Mouse (Mus musculus): ENCODE data around the gene Nicn1. TPM values are rescaled to one million over a fixed set of nuclear protein-coding genes. Genes with fewer than 3 reads are reported as not detected.
"Not testable (repeated sequence)": the region's sequence is repeated elsewhere in the genome, so short reads cannot be mapped to it uniquely, and the experiment has no call there.

The Nicn1 gene
- polyA plus RNA-seq, 1 experiment = 49.6 TPM

DNA sequence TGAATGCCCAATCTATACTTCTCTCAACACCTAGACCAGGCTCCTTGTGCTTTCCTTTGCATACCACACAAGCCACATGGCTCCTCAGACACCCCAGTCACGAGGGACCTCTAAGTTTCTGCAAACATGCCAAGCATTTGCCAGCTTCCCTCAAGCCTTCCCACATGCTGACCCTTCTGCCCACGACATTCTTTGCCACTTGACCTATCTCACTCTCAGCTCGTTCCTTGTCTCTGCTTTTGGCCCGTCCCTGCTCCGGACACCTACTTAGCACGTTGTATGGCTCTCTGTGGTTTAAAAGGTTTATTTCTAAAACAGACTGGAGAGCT lies 14.9 kb upstream of the Nicn1 start:
- no peak for TF ChIP-seq POLR2A (IDR thresholded peaks at IDR 0.05; ENCODE audit: low read depth, low read length)
- no peak for TF ChIP-seq CTCF (IDR thresholded peaks at IDR 0.05; ENCODE audit: borderline replicate concordance, insufficient read depth, low read length)
- Histone ChIP-seq H3K4me3 (ENCODE audit: insufficient read depth, low read length) (no peak overlapping the region), H3K27ac (ENCODE audit: insufficient read depth, low read length) (no peak overlapping the region), H3K4me1 (ENCODE audit: control insufficient read depth, insufficient read depth, low read length) (no peaks in the 10 kb centered on the region)

DNA sequence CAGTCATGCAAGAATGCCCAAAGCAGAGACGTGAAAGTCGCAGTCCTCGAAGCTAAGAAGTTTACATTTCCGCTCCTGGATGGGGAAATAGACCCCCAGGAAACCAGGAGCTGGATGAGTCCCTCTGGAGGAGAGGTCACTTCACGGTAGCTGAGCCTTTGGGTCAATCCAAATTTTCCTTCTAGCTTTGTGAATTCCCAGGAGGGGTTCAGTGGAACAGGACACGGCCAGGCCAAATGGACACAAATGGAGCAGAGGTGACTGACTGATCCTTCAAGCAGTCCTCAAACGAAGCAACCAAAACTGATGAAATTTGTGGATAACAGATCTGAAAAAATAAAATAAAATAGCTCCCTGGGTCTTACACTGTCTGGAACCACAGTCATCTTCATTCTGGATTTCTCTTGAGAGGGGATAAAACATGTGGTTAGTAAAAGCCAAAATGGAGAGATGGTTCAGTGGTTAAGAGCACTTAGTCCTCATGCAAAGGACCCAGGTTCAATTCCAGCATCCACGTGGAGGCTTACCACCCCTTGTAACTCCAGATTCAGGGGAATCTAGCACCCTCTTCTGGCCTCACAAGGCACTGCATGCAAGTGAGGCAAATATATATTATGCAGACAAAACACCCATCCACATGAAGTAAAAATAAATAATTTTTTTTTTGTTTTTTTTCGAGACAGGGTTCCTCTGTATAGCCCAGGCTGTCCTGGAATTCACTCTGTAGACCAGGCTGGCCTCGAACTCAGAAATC lies 11.4 kb upstream of the Nicn1 start:
- Histone ChIP-seq H3K27ac (ENCODE audit: insufficient read depth, low read length) (no peak overlapping the region), H3K4me1 (ENCODE audit: control insufficient read depth, insufficient read depth, low read length) (no peaks in the 10 kb centered on the region), H3K4me3 (ENCODE audit: insufficient read depth, low read length) (no peak overlapping the region)
- TF ChIP-seq CTCF (IDR thresholded peaks at IDR 0.05; ENCODE audit: borderline replicate concordance, insufficient read depth, low read length) (no peak; the same call in 1 of the 2 replicates), POLR2A (IDR thresholded peaks at IDR 0.05; ENCODE audit: low read depth, low read length) (no peak)

DNA sequence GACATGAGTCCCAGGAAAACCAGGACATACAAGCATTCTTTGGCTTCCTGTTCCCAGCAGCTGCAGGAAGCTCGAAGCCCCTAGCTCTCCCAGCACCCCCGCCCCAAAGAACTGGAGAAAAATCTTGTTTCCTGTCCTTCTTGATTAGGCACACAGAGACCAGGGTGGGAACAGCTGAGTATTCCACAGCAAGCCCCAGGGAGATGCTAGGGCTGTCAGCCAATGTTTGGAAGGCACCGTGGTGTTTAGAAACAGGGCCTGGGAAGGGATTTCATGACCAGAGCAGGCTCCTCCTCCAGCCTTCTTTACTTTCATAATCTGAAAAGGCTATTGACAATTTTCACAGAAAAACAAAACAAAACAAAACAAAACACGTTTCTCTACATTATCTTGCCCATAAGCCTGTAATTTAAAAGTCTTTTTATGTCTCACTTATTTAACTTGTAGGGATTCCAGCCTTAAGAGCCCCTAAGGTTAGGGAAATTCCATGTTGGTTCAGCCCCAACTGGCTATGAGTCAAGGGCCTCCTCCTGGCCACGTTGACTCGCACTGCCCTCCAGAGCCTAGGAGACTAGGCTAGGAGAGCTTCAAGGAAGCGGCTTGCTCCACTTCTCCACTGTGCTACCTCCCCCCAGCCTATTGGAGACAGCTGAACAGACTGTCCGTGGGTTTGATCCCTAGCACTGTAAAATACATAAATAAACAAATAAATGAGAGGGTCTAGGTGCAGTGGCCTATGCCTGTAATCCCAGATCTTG lies 10.0 kb upstream of the Nicn1 start:
- TF ChIP-seq CTCF (IDR thresholded peaks at IDR 0.05; ENCODE audit: borderline replicate concordance, insufficient read depth, low read length) = no peak
- peak; percentile 69 for TF ChIP-seq POLR2A (IDR thresholded peaks at IDR 0.05; ENCODE audit: low read depth, low read length)
- no peaks in the 10 kb centered on the region for H3K4me1 ChIP-seq (ENCODE audit: control insufficient read depth, insufficient read depth, low read length)
- H3K27ac ChIP-seq (ENCODE audit: insufficient read depth, low read length) = peak overlapping the region; percentile 35; the same call in 1 of the 2 replicates
- H3K4me3 ChIP-seq (ENCODE audit: insufficient read depth, low read length) = no peak overlapping the region

DNA sequence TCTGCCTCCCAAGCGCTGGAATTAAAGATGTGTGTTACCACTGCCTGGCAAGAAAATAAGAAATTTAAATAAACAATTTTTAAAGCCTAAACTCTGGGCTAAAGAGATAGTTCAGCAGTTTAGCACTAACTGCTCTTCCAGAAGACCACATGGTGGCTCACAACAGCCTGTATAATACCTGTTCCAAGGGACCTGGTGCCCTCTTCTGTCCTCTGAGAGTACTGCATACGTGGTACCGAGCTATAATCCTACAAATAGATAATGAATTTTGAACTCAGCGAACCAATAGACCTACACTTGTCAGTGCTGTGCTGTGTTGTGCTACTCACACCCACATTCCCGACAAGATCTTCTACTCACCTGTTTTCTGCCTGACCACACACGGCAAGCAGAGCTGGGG lies 5.8 kb upstream of the Nicn1 start:
- Histone ChIP-seq H3K4me3 (ENCODE audit: insufficient read depth, low read length) (no peak overlapping the region), H3K27ac (ENCODE audit: insufficient read depth, low read length) (no peak overlapping the region), H3K4me1 (ENCODE audit: control insufficient read depth, insufficient read depth, low read length) (no peaks in the 10 kb centered on the region)
- TF ChIP-seq CTCF (IDR thresholded peaks at IDR 0.05; ENCODE audit: borderline replicate concordance, insufficient read depth, low read length) = peak; percentile 57; the same call in 1 of the 2 replicates
- no peak for TF ChIP-seq POLR2A (IDR thresholded peaks at IDR 0.05; ENCODE audit: low read depth, low read length)

DNA sequence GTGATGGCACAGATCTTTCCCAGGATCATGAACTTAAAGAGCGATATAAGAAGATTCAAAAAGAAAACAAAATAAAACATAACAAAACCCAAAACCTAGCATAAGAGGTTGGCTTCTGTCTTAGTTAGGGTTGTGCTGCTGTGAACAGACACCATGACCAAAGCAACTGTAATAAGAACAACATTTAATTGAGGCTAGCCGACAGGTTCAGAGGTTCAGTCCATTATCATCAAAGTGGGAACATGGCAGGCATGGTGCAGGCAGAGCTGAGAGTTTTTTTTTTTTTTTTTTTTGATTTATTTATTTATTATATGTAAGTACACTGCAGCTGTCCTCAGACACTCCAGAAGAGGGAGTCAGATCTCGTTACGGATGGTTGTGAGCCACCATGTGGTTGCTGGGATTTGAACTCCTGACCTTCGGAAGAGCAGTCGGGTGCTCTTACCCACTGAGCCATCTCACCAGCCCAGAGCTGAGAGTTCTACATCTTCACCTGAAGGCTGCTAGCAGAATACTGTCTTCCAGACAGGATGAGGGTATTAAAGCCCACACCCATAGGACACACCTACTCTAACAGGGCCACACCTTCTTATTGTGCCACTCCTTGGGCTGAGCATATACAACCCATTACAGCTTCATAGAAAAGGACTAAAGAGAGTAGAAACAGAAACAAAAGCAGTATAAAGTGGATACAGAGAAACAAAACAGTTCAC lies 2.5 kb upstream of the Nicn1 start:
- H3K4me1 ChIP-seq (ENCODE audit: control insufficient read depth, insufficient read depth, low read length); H3K4me3 ChIP-seq (ENCODE audit: insufficient read depth, low read length); H3K27ac ChIP-seq (ENCODE audit: insufficient read depth, low read length): not testable (repeated sequence)

GRCm38 (mm10) chr9:108289347-108289746 lies 882 bp upstream of the Nicn1 start:
- TF ChIP-seq POLR2A (IDR thresholded peaks at IDR 0.05; ENCODE audit: low read depth, low read length) = no peak
- no peak for TF ChIP-seq CTCF (IDR thresholded peaks at IDR 0.05; ENCODE audit: borderline replicate concordance, insufficient read depth, low read length)
- Histone ChIP-seq H3K4me3 (ENCODE audit: insufficient read depth, low read length) (no peak overlapping the region), H3K4me1 (ENCODE audit: control insufficient read depth, insufficient read depth, low read length) (peaks cover 3% of the 10 kb centered on the region), H3K27ac (ENCODE audit: insufficient read depth, low read length) (no peak overlapping the region)

- no peak overlapping the region for H3K27ac ChIP-seq (ENCODE audit: insufficient read depth, low read length)
- peaks cover 3% of the 10 kb centered on the region for H3K4me1 ChIP-seq (ENCODE audit: control insufficient read depth, insufficient read depth, low read length)
- TF ChIP-seq CTCF (IDR thresholded peaks at IDR 0.05; ENCODE audit: borderline replicate concordance, insufficient read depth, low read length) = no peak
- 0 out of 2 replicates have a peak, but pooled peaks have one; percentile 11 for TF ChIP-seq POLR2A (IDR thresholded peaks at IDR 0.05; ENCODE audit: low read depth, low read length)
- H3K4me3 ChIP-seq (ENCODE audit: insufficient read depth, low read length) = peak overlapping the region; percentile 67
Measured at GRCm38 (mm10) chr9:108290773-108291172, 544 bp downstream of the Nicn1 start.

DNA sequence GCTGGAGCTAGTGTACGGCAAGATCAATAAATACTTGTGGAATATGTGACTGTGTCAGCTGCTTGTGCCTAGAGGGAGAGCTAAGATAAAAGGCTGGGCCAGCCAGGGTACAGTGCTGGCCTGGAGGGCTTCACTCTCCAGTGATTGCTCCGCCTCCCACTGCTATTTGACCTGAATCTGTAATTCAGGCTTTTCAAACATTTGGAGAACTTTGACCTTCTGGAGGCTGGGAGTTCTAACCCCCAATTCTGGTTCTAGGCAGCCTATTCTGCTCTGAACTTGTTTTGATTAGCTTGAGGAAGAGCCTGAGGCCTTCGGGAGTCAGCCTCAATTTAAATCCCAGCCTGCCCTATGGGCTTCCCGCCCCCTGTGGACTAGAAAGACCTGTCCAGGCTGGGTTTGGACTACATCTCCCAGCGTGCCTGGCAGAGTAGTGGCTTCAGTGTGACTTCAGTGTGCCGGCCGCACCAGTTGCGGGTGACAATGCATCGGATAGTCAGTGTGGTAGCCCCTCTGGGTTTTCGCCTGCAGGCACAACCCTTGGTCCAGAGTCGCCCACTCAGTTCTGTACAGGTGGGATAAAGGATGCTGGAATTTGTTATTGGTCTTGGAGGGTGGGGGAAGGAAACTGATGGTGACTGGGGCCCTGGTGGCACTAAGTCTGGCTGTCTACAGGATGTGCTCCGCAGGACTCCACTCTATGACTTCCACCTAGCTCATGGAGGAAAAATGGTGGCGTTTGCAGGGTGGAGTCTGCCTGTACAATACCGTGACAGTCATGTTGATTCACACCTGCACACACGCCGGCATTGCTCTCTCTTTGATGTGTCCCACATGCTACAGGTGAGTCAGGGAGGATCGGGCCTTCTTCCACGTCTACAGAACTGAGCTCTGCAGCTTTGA lies 6.5 kb downstream of the Nicn1 start, which contains the start of gene Amt:
Gene Amt (plus strand): TSS at position 401 of the 903 bp plus-strand sequence.
- no peak for TF ChIP-seq CTCF (IDR thresholded peaks at IDR 0.05; ENCODE audit: borderline replicate concordance, insufficient read depth, low read length)
- no peak for TF ChIP-seq POLR2A (IDR thresholded peaks at IDR 0.05; ENCODE audit: low read depth, low read length)
- no peak within 1 kb of the TSS for H3K27ac ChIP-seq (ENCODE audit: insufficient read depth, low read length)
- no peak within 1 kb of the TSS for H3K4me3 ChIP-seq (ENCODE audit: insufficient read depth, low read length)
- H3K4me1 ChIP-seq (ENCODE audit: control insufficient read depth, insufficient read depth, low read length) = no peaks in the 10 kb centered on the region

GRCm38 (mm10) chr9:108301853-108302252 lies 11.6 kb downstream of the Nicn1 start:
- no peak overlapping the region for H3K4me3 ChIP-seq (ENCODE audit: insufficient read depth, low read length)
- H3K4me1 ChIP-seq (ENCODE audit: control insufficient read depth, insufficient read depth, low read length) = no peaks in the 10 kb centered on the region
- no peak overlapping the region for H3K27ac ChIP-seq (ENCODE audit: insufficient read depth, low read length)
- TF ChIP-seq CTCF (IDR thresholded peaks at IDR 0.05; ENCODE audit: borderline replicate concordance, insufficient read depth, low read length) (no peak), POLR2A (IDR thresholded peaks at IDR 0.05; ENCODE audit: low read depth, low read length) (peak; percentile 40; the same call in 1 of the 2 replicates)
